Mouse (Mus musculus) spleen, postnatal 10 days (tissue): Measurements from ENCODE around the gene Ppp4r2.

Experiments used
- DNase-seq, 2 experiments: peaks; one replicate each; pipeline ENCODE4 v3.0.0; 2021 to 2022; ENCODE audit warnings: low spot score in 2 of 2

Gene Ppp4r2

GRCm38 (mm10) chr6:100883233-100883632 is 49.8 kb downstream of the Ppp4r2 start:
- DNase-seq: peak; percentile 14 to 51

DNA sequence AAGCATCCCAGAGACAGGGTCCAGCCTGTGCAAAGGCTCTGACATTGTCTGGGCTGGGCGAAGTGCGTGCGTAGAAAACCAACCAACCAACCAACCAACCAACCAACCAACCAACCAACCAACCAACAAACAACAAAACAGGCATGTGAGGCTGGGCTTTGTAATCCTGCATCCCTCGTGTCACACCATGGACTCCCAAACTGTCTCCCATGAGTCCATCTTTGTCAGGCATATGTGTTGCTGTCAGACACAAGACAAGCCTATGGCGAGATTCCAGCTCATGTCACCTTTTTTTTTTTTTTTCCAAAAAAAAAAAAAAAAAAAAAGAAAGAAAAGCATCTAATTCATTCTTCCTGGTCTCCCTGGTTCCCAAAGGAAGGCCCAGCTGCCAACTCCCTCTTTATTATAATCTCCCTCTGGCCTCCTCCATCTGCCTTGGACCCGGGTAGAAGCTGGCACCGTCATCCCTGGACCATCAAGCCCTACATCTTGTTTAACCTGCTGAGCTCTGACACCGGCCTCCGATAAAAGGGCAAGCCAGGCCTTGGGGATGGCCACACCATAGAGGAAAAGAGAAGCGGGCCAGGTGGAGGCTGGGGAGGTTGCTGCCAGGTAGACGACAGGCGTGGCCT is 51.3 kb downstream of the Ppp4r2 start:
- no peak for DNase-seq

DNA sequence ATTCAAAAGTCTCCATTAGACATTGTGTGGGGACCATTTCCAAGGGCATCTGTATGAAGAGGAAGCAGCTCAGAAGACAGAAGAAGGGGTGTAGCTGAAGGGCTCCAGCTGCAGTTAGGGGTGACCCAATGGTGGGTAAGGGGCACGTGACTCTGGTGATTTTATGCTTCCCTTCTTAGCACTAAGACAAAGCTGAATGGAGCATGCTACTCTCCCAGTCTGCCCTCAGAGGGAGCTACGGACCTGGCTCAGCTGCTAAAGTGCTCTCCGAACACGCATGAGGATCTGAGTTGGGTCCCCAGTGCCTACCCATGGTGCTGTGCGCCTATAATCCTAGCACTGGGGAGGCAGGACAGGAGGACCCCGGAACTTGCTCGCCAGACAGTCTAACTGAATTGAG is 52.0 kb downstream of the Ppp4r2 start:
- no peak for DNase-seq

GRCm38 (mm10) chr6:100887012-100887411 is 53.6 kb downstream of the Ppp4r2 start:
- DNase-seq: no peak

DNA sequence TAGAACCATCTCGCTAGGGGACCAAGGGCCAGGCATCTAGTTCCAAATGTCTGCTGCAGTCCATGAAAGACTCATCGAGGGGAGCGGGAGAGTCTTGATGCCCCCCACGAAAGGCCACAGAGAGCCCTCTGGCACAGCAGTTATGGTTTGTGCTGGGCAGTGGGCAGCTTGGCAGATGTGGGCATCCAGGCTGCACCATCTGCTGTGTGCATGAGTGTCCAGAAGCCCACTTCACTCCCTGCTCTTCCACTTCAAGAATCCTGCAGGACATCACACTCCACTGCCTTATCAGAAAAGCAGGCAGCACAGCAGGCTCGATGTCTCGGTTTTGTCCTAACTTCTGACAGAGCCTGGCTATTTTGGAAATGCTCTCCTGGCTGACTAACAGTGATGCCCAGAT is 55.9 kb downstream of the Ppp4r2 start:
- DNase-seq: no peak

- no peak for DNase-seq
Measured at GRCm38 (mm10) chr6:100892489-100892888, 59.1 kb downstream of the Ppp4r2 start.

- no peak for DNase-seq
Measured at GRCm38 (mm10) chr6:100893073-100893472, 59.7 kb downstream of the Ppp4r2 start.

DNA sequence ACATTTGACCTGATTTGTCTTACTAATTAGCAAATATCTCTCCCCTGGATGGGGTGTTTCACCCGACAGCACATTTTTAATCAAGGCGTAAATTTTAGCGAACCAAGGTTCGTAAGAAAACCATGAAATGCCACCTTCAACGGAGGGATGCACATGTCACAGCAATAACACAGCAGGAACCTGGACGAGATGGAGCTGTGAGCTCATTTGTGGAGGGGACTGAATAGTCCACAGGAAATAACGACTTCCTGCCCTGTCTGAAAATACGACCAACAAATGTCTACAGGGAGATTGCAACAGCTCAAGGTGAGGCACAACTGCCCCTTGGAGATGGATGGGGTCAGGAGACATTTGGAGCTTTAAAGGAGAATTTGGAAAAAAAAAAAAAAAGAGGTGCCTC is 61.8 kb downstream of the Ppp4r2 start:
- DNase-seq: no peak

DNA sequence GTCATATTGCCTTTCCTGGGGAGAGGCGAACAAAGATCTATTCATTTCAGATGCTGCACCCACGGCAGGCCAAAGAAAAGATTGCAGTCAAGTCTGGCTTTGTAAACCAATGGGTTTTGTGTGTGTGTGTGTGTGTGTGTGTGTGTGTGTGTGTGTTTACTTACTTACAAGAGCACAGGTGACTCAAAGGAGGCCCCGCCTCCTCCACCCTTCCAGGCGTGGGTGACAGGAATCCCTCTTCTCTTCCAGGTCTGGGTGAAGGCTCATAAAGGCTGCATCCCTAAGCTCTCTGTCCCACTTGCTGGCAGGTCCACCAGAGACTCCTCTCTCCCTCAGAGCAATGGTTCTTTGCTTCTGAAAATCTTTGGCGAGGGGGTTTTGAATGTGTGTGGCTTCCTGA is 63.5 kb downstream of the Ppp4r2 start:
- DNase-seq: no peak

DNA sequence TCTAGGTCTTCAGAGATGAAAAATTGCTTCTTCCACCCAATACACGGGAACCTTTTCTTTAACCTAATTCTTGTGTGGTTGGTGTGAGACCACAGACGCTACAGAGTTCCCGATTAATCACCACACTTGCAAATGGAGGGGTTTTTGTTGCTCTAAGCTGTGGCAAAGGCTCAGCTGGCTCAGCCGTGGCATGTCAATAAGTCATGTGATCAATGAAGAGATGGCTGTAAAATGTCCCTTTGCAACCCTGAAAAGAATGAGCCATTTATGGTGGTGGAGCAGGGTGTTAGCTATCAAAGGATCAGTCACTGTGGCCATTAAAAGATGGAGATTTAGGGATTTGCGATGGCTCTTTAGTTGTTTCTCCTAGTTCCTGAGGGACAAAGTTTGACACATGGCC is 71.0 kb downstream of the Ppp4r2 start:
- DNase-seq: no peak

DNA sequence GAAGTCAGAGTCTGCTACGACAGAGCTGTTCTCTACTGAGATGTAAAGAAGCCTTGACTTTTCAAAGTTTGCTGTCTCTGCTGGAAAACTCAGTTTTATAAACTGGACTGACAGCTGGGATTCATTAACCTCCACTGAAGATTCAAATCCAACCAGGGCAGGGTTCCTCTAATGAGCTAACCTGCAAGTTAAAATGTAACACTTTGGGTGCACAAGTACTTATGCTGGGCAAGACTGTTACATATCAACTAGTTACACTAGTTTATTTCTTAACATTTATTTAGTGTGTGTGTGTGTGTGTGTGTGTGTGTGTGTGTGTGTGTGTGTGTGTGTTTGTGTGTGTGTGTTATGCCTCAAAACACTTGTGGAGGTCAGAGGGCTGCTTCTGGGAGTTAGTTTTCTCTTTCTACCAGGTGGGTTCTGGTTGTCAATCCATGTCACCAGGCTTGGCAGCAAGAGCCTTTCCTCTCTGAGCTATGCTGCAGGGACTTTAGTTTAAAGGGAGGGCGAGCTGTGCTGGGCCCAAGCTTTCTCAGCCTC is 76.8 kb downstream of the Ppp4r2 start:
- DNase-seq: no peak
